Mouse (Mus musculus) left cerebral cortex, adult 18-20 months (tissue): Measurements from ENCODE around the gene Fpr2. TPM values are rescaled to one million over a fixed set of nuclear protein-coding genes. Genes with fewer than 3 reads are reported as not detected.
"Not testable (repeated sequence)": the region's sequence is repeated elsewhere in the genome, so short reads cannot be mapped to it uniquely, and the experiment has no call there.

Source experiments
- DNase-seq, 2 experiments: peaks; one replicate each; pipeline ENCODE4 v3.0.0; 2021 to 2022; ENCODE audit warnings: low spot score in 2 of 2, mixed read lengths in 1 of 2
- total RNA-seq, 2 experiments: library from RNA; stranded (reverse); gene quantifications; 2 replicates each; pipeline ENCODE4 v1.2.3; 2021

Fpr2 gene
- total RNA-seq, 2 experiments from 2014 or later = not detected

DNA sequence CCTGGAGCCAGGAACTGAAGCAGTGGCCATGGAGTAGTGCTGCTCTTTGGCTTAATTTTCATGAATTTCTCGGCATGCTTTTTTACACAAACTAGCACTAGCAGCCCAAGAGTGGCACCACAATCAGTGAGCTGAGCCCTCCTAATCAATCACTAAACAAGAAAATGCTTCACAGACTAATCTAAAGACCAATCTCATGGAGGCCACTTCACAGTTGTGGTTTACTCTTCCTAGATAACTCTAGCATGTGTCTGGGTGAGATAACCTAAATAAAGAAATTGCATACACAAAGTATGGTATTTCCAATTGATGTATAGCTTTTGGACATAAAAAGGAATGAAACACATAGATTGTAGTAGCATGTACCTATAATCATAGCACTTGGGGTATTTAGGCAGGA lies 8.3 kb upstream of the Fpr2 start:
- DNase-seq = no peak

DNA sequence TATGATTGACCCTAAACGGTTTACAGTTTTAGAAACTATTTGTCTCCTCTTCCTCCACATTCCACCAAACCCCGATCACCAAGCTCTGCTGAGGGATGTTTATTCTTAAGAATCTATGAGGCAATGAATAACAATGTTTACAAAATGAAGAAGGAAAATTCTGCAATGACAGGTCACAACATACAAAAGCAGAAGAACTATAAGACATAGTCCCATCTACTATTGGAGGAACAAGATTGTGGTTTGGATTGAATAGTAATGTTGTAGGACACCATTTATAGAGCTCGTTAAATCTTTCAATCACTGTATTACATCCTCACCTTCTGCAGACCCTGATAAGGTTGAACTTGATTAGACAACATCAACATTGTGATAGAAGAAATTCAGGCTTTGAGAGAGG lies 5.0 kb upstream of the Fpr2 start:
- no peak for DNase-seq

DNA sequence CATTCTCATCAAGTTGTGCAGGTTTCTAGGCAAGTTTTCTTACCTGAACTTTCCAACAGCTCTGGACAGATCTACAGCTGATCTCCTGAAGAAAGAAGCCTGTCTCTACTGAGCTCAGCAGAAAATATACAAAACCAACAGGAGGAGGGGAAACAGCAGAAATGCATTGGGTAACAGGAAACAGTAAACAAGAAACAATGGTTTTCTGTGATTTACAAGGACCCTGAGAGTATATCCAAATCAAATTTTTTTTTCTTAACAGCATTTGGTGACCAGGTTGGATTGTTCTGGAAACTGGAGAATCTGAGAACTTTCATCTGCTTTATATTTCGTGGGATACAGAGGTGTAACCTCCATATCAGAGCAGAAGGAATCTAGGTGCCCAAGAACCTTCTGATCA lies 3.8 kb upstream of the Fpr2 start, which contains the start of gene Fpr1:
Gene Fpr1, minus strand, starts transcription at position 101 of the 400 bp plus-strand sequence.
- DNase-seq = no peak

DNA sequence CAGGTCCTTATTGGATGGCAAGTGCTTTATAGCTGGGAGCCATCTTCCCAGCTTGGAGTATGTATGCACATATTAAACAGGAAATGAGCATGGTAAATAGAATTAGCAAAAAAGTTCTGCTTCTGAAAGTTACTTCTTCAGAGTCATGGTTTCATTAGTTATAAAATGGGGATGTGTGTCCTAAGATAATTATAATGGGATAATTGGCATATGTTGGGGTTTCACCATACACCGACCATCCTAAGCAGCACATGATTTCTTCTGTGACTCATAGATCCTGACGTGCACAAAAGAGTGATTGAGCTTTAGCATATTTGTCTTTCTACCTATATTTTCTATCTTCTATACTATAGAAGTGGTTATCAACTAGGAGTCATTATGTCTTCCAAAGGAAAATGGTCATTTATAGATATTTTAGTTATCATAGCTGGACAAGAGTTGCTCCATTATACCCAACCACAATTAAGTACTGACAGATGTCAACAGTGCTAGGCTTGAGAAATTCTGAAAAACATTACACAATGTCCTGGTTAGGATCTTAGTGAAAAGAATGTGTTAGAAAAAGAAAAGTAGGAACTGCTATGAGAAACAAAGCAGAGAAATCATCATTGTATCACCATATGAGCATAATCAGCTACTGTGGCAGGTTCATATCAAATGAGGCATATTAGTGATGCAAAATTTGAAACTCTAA lies 2.3 kb downstream of the Fpr2 start:
- DNase-seq = no peak

DNA sequence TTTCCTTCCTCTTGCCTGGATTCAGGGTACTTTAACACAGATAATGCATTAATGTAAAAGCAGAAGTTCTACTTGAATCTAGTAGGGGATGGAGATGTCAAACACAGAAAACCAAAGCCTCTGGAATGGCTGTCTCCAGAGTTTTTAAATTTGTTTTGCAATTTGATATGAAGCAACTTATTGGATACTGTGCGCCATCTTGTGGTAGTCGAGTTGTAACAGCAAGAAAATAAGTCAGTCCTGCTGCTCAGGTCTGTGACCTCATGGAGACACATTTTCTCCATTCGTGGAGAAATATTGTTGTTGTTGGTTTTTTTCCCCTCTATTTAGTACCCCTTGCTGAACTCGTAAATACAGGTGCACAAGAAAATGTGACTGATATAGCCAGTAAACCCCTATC lies 8.4 kb downstream of the Fpr2 start:
- DNase-seq = peak; percentile 25 to 54

DNA sequence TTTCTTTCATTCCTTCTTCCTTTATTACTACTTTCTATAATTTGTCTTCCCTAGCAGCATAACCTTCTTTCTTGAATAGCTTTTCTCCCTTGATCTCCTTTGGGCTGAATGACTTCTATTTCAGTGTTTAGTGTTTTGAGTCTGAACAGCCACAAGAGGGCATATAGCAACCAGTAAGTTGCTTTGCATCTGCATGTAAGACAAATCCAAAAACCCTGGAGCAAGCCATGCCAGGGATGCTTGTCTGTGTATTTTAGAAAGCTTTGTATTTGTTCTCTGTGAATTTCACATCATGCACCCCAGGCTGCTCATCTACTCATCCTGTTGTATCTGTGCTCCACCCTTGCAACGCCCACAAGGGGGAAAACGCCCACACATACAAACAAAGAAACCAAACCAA lies 11.6 kb downstream of the Fpr2 start:
- no peak for DNase-seq

DNA sequence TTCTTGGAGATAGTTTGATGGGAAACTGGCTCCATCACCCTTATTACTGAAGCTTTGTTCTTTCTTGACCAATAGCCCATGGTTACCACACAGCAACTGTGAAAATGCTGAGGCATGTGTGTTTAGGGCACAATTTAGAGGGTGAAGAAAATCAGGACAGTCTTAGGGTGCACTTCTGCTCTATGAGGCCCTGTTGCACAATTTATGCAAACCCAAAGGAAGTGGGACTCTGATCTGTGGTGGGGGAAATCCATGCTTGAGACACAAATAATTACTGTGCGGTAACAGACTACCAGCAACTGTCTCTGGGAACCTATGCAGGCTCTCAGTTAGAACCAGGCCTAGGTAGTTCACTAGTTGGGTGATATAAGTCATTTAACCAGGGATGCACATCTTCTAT lies 13.1 kb downstream of the Fpr2 start:
- no peak for DNase-seq

DNA sequence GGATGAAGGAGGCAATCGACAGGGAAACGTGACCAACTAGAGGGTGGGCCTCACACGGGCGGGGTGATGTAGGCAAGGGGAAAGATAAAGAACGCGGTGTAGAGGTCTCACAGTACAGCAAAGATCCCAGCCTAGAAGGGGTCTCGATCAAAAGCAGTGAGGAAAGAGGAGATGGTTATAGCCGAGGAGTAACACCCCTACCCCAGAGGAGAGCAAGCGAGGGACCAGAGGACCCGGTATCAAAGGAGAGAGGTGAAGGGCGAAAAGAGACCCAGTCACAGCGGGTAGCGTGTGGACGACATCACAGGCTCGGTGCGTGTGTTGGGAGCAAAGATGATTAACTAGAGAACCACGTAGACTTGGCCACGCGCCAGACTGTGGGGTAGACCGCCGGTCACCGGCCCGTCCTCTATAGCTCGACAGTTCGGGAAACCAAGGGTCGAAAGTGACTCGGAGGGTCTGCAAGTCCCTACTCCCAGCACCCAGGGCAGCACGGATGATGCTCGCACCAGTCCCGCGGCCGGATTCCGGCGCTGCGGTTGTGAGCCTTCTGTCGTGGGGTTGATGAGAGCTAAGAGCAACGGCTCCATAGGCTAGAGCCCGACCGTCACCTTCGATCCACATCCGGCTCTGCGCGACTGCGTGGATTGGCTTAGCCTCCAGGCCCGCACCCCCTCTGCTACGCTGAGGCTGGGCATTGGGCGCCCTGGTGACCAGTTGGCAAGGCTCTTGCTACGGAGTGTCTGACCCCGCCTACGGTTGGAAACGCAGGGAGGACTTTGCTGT lies 22.2 kb downstream of the Fpr2 start:
- DNase-seq = peak; percentile 75 to 86

DNA sequence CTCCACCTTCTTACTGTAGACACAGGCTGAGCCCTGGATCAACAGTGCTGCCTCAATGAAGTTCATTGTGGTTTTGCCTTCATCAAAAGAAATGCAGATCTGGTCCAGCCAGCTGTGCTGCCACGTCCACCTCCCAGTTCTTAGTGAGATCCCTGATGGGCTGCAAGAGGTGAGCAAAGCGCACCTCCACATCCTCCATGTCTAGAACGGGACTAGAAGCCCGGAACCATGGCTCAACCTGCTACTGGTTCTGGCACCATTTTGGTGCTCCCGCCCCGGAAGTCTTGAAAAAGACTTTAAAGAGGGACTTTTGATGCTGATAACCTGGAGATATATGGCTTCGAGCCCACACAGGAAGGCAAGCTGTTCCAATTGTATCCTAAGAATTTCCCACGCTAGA lies 25.0 kb downstream of the Fpr2 start:
- not testable (repeated sequence) for DNase-seq

DNA sequence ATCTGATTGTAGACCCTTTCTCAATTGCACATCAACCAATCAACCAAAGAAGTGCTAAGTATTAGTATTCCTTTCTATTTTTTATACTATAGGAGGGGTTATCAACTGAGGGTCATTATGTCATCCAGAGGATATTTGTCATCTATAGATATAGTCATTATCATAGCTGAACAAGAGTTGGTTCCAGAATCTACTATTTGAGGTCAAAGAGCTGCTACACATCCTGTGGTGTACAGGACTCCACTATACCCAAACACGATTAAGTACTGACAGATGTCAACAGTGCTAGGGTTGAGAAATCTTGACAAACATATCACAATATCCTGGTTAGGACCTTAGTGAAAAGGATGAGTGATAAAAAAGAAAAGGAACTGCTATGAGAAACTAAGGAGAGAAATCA lies 29.8 kb downstream of the Fpr2 start:
- no peak for DNase-seq

DNA sequence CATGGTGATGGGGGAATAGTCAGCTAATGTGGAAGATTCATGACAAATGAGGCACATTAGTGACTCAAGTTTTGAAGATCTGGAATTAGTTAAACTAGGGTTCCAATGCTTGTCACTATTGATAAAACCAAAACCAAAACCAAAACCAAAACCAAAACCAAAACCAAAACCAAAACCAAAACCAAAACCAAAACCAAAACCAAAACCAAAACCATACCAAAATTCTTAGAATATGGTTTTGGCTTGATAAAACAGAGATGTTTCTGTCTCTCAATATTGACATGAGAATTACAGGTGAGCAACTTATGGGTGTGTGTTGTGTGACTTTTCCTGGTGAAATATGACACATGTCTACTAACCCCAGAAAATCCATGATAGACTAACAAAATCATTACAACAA lies 30.2 kb downstream of the Fpr2 start:
- DNase-seq = no peak

Other genes with a start within 250 kb of the Fpr2 start
- gene Vmn2r90, start 184.1 kb upstream of the Fpr2 start, total RNA-seq = not detected
- 10 to 100 TPM; 81.6 to 81.8 TPM for gene Spaca6, start 60.7 kb upstream of the Fpr2 start, total RNA-seq
- 1 to 10 TPM in 1 of 2 experiments, under 1 TPM in 1; 0.67 to 1.4 TPM for gene Has1, start 32.6 kb upstream of the Fpr2 start, total RNA-seq
- not detected for gene Fpr1, start 3.9 kb upstream of the Fpr2 start, total RNA-seq
- not detected for gene Fpr3, start within 50 bp of the Fpr2 start, total RNA-seq
- not detected for gene Fpr-rs4, start 133.9 kb downstream of the Fpr2 start, total RNA-seq
- gene Vmn2r124, start 161.6 kb downstream of the Fpr2 start, total RNA-seq = not detected
- not detected for gene Vmn2r91, start 197.2 kb downstream of the Fpr2 start, total RNA-seq